Mouse (Mus musculus): ENCODE results near the gene Gpank1. TPM values are rescaled to one million over a fixed set of nuclear protein-coding genes. Genes with fewer than 3 reads are reported as not detected.

The Gpank1 gene
- polyA plus RNA-seq, 1 experiment: 25.3 TPM

- TF ChIP-seq CTCF (IDR thresholded peaks at IDR 0.05; ENCODE audit: extremely low read depth, insufficient read length, insufficient replicate concordance, low read depth, low read length) (no peak), POLR2A (IDR thresholded peaks at IDR 0.05; ENCODE audit: low read depth, low read length) (no peak)
- H3K27ac ChIP-seq (ENCODE audit: insufficient read depth, low read depth, low read length): peak overlapping the region; percentile 91
- no peak overlapping the region for H3K4me3 ChIP-seq (ENCODE audit: low read depth, low read length)
- 90% methylated on average over 1 of the region's 1 CpGs for WGBS
- H3K36me3 ChIP-seq (ENCODE audit: control insufficient read depth, insufficient read depth, low read length): peaks cover 16% of the 10 kb centered on the region
- peaks cover 17% of the 10 kb centered on the region for H3K4me1 ChIP-seq (ENCODE audit: control insufficient read depth, insufficient read depth, insufficient read length, low read length)
- no peaks in the 10 kb centered on the region for H3K27me3 ChIP-seq (ENCODE audit: control insufficient read depth, insufficient read depth, low read length)
Measured at GRCm38 (mm10) chr17:35125081-35125480, 3.8 kb downstream of the Gpank1 start.

- H3K27ac ChIP-seq (ENCODE audit: insufficient read depth, low read depth, low read length): peak overlapping the region; percentile 91
- peaks cover 17% of the 10 kb centered on the region for H3K4me1 ChIP-seq (ENCODE audit: control insufficient read depth, insufficient read depth, insufficient read length, low read length)
- no peak for TF ChIP-seq POLR2A (IDR thresholded peaks at IDR 0.05; ENCODE audit: low read depth, low read length)
- TF ChIP-seq CTCF (IDR thresholded peaks at IDR 0.05; ENCODE audit: extremely low read depth, insufficient read length, insufficient replicate concordance, low read depth, low read length): no peak
- peaks cover 19% of the 10 kb centered on the region for H3K36me3 ChIP-seq (ENCODE audit: control insufficient read depth, insufficient read depth, low read length)
- peak overlapping the region; percentile 77 for H3K4me3 ChIP-seq (ENCODE audit: low read depth, low read length)
- no peaks in the 10 kb centered on the region for H3K27me3 ChIP-seq (ENCODE audit: control insufficient read depth, insufficient read depth, low read length)
- WGBS: 12% methylated on average over 6 of the region's 6 CpGs
Measured at GRCm38 (mm10) chr17:35125578-35125977, 4.3 kb downstream of the Gpank1 start.

GRCm38 (mm10) chr17:35126206-35126611 is 5.0 kb downstream of the Gpank1 start, which contains the start of gene D17H6S53E:
TSS of gene D17H6S53E (plus strand) at chr17:35126373.
- WGBS: under 1% methylated on average over 36 of the region's 36 CpGs
- H3K27ac ChIP-seq (ENCODE audit: insufficient read depth, low read depth, low read length): peak within 1 kb of the TSS; percentile 91
- peaks cover 17% of the 10 kb centered on the region for H3K4me1 ChIP-seq (ENCODE audit: control insufficient read depth, insufficient read depth, insufficient read length, low read length)
- no peak for TF ChIP-seq CTCF (IDR thresholded peaks at IDR 0.05; ENCODE audit: extremely low read depth, insufficient read length, insufficient replicate concordance, low read depth, low read length)
- TF ChIP-seq POLR2A (IDR thresholded peaks at IDR 0.05; ENCODE audit: low read depth, low read length): peak; percentile 94
- no peaks in the 10 kb centered on the region for H3K27me3 ChIP-seq (ENCODE audit: control insufficient read depth, insufficient read depth, low read length)
- peak within 1 kb of the TSS; percentile 77 for H3K4me3 ChIP-seq (ENCODE audit: low read depth, low read length)
- peaks cover 19% of the 10 kb centered on the region for H3K36me3 ChIP-seq (ENCODE audit: control insufficient read depth, insufficient read depth, low read length)

GRCm38 (mm10) chr17:35127017-35127416 is 5.8 kb downstream of the Gpank1 start:
- Histone ChIP-seq H3K4me1 (ENCODE audit: control insufficient read depth, insufficient read depth, insufficient read length, low read length) (peaks cover 17% of the 10 kb centered on the region), H3K27ac (ENCODE audit: insufficient read depth, low read depth, low read length) (peak overlapping the region; percentile 91; the same call in 1 of the 2 replicates), H3K4me3 (ENCODE audit: low read depth, low read length) (peak overlapping the region; percentile 77), H3K36me3 (ENCODE audit: control insufficient read depth, insufficient read depth, low read length) (peaks cover 19% of the 10 kb centered on the region), H3K27me3 (ENCODE audit: control insufficient read depth, insufficient read depth, low read length) (no peaks in the 10 kb centered on the region)
- no peak for TF ChIP-seq CTCF (IDR thresholded peaks at IDR 0.05; ENCODE audit: extremely low read depth, insufficient read length, insufficient replicate concordance, low read depth, low read length)
- TF ChIP-seq POLR2A (IDR thresholded peaks at IDR 0.05; ENCODE audit: low read depth, low read length): no peak
- 39% methylated on average over 13 of the region's 13 CpGs for WGBS

- TF ChIP-seq POLR2A (IDR thresholded peaks at IDR 0.05; ENCODE audit: low read depth, low read length): no peak
- no peak for TF ChIP-seq CTCF (IDR thresholded peaks at IDR 0.05; ENCODE audit: extremely low read depth, insufficient read length, insufficient replicate concordance, low read depth, low read length)
- Histone ChIP-seq H3K4me3 (ENCODE audit: low read depth, low read length) (no peak overlapping the region), H3K36me3 (ENCODE audit: control insufficient read depth, insufficient read depth, low read length) (peaks cover 14% of the 10 kb centered on the region), H3K4me1 (ENCODE audit: control insufficient read depth, insufficient read depth, insufficient read length, low read length) (peaks cover 17% of the 10 kb centered on the region), H3K27me3 (ENCODE audit: control insufficient read depth, insufficient read depth, low read length) (no peaks in the 10 kb centered on the region), H3K27ac (ENCODE audit: insufficient read depth, low read depth, low read length) (no peak overlapping the region)
- 77% methylated on average over 11 of the region's 11 CpGs for WGBS
Measured at GRCm38 (mm10) chr17:35128996-35129395, 7.7 kb downstream of the Gpank1 start.

GRCm38 (mm10) chr17:35131038-35131437 is 9.8 kb downstream of the Gpank1 start:
- TF ChIP-seq CTCF (IDR thresholded peaks at IDR 0.05; ENCODE audit: extremely low read depth, insufficient read length, insufficient replicate concordance, low read depth, low read length) (no peak), POLR2A (IDR thresholded peaks at IDR 0.05; ENCODE audit: low read depth, low read length) (no peak)

GRCm38 (mm10) chr17:35131500-35132173 is 10.4 kb downstream of the Gpank1 start, which contains the start of gene Apom:
TSS of gene Apom (minus strand) at chr17:35132050.
- TF ChIP-seq POLR2A (IDR thresholded peaks at IDR 0.05; ENCODE audit: low read depth, low read length) (no peak), CTCF (IDR thresholded peaks at IDR 0.05; ENCODE audit: extremely low read depth, insufficient read length, insufficient replicate concordance, low read depth, low read length) (no peak)
- peaks cover 13% of the 10 kb centered on the region for H3K36me3 ChIP-seq (ENCODE audit: control insufficient read depth, insufficient read depth, low read length)
- no peak within 1 kb of the TSS for H3K4me3 ChIP-seq (ENCODE audit: low read depth, low read length)
- WGBS: 53% methylated on average over 15 of the region's 15 CpGs
- H3K4me1 ChIP-seq (ENCODE audit: control insufficient read depth, insufficient read depth, insufficient read length, low read length): peaks cover 9% of the 10 kb centered on the region
- no peak within 1 kb of the TSS for H3K27ac ChIP-seq (ENCODE audit: insufficient read depth, low read depth, low read length)
- no peaks in the 10 kb centered on the region for H3K27me3 ChIP-seq (ENCODE audit: control insufficient read depth, insufficient read depth, low read length)

More at GRCm38 (mm10) chr17:35131038-35131437, 9.8 kb downstream of the Gpank1 start:
- H3K4me3 ChIP-seq (ENCODE audit: low read depth, low read length): no peak overlapping the region
- no peak overlapping the region for H3K27ac ChIP-seq (ENCODE audit: insufficient read depth, low read depth, low read length)
- H3K27me3 ChIP-seq (ENCODE audit: control insufficient read depth, insufficient read depth, low read length): no peaks in the 10 kb centered on the region
- peaks cover 9% of the 10 kb centered on the region for H3K4me1 ChIP-seq (ENCODE audit: control insufficient read depth, insufficient read depth, insufficient read length, low read length)
- 90% methylated on average over 8 of the region's 8 CpGs for WGBS
- H3K36me3 ChIP-seq (ENCODE audit: control insufficient read depth, insufficient read depth, low read length): peaks cover 13% of the 10 kb centered on the region
